Mouse (Mus musculus) layer of hippocampus, adult 9-11 months (tissue): ENCODE data around the gene C3.

Source experiments
- DNase-seq: peaks from one replicate; pipeline ENCODE4 v3.0.0; 2022

Gene C3

DNA sequence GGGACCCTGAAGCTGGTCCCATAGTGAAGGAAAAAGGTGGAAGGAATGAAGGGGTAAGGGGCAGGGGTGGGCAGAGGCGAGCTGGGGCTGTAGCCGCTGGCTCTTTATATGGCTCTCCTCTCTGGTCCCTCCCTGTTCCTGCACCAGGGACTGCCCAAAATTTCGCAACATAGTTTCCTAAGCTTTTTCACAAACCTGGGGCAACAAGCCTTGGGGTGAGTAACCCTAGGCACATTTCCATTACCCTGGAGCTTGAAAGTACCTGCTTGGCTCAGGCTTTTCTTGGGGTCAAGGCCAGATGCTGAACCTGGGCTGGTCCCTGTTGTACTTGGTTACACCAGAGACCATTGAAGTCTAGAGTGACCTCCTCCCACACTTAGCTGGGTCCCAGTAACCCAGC, at the start of gene C3:
TSS of gene C3 (minus strand) at position 123 of the 400 bp plus-strand sequence.
- no peak for DNase-seq

DNA sequence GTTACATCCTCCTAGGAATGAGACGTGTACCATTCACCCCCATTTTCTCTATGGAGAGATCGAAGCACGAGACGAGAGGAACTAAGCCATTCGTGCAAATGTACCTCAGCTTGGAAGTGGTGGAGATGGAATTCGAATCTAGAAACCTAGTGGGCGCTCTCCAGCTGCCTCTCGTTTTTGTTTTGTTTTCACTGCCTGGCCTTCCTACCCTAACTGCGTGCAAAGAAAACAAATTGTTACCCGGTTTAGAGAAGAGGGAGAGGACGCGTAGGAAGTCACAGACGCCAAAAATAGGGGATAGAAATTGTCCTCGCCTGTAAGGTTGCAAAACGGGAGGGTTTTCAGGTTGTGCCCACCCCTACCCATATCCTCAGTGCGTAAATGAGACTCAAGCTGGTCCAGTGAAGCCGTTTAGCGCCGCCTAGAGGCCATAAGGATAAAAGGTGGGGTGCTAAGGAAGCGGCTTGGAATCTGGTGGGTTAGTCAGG, 48.7 kb upstream of the C3 start:
- DNase-seq = peak; percentile 81

DNA sequence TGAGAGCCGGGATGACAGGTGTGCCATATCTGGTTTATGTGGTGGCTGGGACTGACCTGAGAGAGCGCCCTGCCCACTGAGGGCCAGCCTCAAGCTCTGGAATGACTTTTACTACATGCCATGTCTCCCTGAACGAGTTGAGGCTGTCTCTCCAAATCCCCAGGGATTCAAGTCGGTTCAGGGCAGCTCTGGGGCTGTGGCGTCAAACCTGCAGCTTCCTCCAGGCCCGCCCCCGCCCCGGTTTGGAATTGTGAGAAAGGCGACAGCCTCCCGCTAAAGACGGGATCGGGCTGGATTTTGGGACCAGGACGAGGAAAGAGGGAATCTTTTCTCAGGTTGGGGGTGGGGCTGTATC, 48.0 kb upstream of the C3 start:
- DNase-seq = no peak

DNA sequence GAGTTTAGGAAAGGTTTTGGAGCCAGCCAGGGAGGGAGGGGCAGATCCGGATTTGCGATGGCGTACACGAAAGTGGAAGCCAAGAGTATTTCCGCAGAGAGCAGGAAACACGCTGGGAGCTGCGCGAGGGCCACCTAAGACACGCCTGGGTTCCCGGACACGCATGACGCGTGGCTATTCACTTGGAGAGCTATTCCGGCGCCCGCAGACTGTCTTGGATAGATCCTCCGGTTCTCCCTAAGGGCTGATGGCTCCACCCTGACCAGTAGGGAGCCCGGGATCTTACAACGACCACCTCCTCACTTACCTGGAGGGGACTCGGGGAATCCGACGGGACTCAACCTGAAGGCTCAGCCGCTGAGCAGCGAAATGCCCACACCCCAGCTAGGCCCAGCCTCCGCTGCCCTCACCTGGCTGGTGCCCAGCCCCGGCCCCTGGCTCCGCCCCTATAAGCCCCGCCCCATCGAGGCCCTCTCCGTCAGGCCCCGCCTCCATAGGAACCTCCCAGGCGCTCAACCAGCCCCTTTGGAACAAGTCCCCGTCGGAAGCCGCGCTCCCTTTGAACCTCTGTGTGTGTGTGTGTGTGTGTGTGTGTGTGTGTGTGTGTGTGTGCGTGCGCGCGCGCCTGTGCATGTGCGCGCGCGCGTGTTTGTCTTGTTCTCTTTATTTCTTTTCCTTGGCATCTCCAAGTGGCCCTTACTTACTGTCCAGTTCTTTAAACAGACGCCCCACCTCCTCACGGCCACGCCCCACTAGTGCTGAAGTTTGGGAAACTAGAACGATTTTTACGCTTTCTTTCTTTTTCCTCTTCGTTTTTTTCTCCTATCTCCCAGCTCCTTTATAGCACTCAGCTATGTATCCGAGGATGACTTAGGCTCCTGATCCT, 47.4 kb upstream of the C3 start:
- peak; percentile 73 for DNase-seq

DNA sequence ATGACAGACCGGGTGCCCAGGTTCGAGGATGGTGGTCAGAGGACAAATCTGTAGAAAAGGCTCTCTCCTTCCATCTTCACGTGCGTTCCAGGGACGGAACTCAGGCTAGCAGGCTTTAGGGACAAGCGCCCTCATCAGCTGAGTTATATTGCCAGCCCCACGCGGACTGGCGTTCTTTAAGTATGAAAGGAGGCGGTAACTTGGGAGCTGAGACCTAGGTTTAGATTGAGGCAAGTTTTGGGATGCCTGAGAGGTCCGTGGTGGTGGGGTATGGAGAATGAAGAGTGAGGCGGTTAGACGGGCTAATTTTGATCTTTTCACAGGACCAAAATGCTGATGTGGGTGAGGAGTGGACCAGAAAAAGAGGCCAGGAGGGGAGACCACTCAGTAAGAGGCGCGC, 46.8 kb upstream of the C3 start:
- no peak for DNase-seq

DNA sequence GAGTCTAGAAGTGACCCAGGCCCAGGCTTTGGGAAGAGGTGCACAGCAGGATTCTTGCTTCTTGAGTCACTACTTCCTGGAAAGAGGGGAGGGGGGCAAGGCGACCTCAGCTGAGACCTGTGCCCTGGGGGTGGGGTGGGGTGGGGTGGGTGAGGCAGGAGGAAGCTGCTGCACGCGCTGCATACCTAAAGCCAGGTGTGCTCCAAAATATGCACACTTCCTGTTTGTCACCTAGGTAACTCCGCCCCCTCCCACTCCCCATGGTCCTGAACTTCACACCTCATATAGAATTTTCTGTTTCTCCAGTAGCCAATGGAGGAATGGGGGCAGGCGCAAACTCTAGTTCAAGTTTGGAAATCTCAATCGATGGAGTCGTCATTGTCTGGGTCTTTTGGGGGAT, 45.9 kb upstream of the C3 start:
- DNase-seq = no peak

DNA sequence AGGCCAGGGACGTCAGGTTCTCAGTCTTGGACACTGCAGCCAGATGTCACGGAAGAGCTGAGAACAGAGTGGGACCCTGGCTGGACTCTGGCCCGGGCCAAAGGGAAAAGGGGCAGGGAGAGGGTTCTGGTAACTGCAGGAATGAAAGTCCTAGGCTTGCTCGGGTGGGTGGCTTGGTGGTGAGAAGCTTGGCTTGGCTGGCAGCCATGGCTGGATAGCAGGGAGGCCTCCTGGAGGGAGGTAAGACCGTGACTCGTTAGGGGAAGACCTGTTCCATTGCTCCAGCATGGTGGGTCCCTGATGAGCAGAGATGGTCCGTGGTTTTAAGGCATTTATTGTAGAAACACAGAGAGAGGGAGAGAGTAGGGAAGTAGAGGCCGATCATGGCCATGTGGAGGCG, 43.4 kb upstream of the C3 start:
- DNase-seq = no peak

DNA sequence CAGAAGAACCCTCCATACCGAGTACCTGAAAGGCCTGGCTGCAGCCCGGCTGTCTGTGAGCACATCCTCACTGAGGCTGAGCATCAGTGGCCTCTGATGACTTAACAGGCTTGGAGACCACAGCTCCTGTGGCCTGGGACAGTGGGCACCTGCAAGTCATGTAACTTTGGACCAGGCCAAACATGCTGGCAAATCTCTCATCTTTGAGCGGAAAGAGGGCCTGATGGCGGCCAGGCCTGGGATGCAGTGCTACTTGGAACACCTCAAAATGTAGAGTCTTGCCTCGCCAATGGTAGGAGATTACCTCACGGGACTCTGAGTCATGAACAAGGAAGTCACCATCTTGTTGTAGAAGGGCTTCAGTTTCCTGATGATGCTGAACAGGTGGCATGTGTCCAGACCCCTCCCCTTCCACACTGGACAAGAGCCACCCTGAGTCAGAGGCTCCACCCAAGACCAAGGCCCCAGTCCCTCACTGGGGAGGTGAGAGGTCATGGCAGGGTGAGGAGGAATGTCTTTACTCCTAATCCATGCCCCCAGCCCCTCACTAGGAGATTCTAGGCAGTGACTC, 39.7 kb upstream of the C3 start:
- DNase-seq = no peak

DNA sequence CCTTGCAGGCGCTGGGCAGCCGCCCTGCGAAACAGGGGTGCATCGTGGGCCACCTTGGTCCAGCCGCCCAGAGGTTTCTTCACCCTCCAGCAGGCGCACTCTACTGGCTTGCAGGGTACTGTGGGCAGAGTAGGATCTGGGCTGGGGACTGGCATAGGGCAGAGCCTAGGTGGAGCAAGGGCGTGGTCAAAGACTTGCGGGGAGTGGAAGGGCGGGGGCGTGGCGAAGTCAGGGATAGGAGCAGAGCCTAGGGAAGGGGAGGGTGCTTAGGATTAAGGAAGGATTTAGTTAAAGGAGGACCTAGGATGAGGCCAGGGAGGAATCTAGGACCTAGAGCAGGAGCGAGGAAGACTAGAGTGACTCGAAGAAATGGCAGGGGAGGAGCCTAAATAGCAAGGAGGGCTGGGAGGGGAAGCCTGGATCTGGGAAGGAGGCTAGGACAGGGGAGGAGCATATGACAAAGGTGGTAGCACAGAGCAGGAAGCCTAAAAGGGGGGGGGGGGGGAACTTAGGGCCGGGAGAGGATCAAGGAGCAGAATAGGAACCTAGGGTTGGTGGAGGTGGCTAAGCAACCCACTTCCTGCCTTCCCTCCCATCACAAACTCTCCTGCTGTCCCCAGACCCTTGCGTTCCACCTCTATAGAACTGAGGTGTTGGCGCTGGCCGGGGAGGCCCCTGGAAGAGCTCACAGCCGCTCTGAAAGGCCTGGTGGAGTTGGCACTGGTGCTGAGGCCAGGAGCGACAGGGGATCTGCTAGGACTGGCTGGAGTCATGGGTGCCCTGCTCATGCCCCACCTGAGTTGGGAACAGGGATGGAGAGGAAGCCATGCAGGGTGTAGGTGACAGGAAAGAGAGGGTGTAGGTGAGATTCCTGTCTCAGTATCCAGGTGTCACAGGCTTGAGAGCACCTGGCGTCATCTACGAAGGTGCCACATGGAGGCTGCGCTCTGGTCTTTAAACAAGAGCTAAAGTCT, 37.3 kb upstream of the C3 start:
- DNase-seq = peak; percentile 51

DNA sequence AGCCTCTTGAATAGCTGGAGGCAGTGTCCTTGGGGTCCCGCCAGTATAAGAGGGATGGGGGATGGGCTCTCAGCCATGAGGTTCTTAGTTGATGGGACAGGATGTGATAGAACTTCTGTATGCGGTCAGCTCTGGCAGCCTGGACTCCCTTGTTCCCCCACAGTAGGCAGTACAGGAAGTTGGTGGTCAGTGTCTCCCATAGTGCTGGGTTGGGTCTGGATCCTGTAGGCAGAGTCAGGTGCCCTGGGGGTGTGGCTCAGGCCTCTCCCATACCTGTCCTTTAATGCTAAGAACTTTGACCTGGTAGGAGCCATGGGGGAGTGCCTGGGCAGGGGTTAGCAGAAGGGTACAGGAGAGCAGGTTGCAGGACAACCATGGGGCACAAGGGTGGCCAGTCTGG, 36.2 kb upstream of the C3 start:
- DNase-seq = no peak

DNA sequence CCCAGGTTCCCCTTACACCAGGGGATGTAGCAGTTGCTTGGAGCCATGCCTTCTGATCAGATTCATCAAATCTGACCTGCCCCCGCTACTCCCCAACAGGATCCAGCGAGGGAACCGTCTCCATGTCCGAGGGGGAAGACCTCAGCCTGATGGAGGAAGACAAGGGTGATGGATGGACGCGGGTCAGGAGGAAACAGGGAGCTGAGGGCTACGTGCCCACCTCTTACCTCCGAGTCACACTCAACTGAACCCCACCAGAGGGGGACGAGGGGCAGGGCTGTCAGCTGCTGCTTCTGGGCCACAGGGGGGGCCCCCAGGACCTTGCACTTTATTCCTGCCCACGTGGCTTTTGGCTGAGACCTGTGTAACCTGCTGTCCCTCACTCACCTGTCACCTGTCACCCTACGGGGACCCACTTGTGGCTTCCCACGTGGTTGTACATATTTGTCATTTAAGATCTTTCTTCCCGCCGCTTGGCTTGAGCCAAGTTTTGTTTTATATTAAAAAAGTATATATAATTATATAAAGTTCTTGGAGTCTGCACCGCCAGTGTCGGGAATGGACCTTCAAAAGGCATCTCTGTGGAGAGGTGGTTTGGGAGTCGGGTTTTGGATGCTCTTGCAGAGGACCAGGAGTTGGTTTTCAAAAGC, 35.1 kb upstream of the C3 start:
- DNase-seq = no peak

DNA sequence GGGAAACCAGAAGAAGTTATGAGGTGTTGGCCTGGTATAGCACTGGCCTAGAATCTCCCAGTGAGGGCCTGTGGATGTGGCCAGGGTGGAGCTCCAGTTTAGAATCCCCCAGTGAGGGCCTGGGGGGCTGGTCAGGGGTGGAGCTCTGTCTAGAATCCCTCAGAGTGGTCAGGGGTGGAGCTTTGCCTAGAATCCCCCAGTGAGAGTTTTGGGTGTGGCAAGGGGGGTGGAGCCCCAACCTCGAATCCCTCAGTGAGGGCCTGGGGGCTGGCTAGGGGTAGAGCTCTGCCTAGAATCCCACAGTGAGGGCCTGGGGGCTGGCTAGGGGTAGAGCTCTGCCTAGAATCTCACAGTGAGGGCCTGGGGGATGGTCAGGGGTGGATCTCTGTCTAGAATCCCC, 33.9 kb upstream of the C3 start:
- DNase-seq = no peak

DNA sequence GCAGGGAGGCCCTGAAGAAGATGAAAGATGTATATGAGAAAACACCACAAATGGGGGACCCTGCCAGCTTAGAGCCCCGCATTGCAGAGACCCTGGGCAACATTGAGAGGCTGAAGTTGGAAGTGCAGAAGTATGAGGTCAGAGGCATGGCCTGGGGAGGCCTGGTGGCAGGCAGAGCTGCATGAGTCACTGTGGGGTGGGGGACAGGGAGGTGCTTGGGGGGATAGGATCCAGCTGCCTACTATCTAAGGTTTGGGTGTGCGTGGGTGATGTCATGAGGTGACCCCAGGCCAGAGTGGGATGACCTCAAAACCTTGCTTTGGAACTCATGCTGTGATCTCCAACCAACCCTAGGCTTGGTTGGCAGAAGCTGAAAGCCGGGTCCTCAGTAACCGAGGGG, 33.4 kb upstream of the C3 start:
- no peak for DNase-seq

DNA sequence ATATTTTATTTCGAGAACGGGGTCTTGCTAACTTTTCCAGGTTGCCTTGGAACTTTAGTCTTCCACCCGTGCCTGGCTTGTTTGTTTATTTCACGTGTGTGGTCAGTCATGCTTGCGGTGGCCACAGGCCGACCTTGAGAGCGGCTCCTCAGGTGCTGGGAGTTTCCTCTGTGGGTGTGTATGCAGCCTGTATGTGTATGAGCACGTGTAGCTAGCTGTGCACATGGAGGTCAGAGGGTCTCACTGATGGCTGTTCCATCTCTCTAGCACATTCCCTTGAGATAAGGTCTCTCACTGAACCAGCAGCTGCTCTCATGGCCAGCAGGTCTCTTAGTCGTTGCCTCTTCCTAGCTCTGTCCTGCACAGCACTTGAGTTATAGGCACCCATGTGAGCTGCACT, 32.4 kb upstream of the C3 start:
- DNase-seq = no peak

DNA sequence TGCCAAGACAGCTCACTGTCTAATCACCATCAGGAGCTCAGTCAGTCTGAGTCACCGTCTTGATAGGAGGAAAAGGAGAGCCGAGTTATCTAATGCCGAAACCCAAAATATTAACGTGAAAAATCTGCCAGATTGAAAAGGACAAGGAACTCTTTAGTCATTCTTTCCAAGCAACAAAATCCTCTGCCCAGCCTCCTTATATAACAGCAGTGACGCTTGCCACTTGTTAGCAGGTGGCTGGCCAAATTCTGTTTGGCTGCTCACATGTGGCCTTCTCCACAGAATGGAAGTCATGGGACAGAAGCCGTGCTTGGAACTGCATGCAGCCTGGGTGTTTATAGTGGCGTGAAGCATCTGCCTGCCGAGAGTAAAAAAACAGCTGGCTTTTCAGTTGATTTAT, 31.8 kb upstream of the C3 start:
- peak; percentile 46 for DNase-seq

DNA sequence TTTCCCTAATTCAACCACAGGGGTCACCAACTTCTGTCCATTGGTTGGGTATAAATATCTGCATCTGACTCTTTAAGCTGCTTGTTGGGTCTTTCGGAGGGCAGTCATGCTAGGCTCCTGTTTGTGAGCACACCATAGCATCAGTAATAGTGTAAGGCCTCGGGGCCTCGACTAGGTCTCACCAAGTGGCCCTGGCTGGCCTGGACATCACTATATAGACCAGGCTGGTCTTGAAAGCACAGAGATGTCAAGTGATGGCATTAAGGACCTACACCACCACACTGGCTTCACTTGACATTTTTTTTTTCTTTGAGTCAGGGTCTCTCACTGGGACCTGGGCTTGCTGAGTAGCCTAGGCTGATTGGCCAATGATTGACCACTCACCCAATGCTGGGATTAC, 30.3 kb upstream of the C3 start:
- no peak for DNase-seq

DNA sequence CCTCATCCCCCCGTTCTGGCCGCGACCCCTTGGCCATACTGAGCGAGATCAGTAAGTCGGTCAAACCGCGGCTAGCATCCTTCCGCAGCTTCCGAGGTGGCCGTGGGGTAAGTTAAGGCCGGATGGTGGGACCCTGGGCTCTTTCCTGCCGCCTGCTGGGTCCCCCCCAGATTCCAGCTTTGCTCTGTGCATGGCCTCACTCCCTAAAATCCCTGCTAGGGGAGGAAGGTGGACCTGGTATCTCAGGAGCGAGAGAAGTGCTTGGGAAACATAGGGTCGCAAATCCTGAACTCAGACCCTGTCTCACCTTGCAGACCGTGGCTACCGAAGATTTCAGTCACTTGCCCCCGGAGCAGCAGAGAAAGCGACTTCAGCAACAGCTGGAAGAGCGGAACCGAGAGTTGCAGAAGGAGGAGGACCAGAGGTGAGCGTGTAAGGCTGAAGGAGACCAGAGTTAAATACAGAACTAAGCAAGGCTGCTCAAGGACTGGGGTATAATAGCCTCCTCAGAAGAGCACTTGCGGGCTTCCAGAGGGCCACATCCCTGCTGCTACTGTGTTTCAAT, 29.1 kb upstream of the C3 start:
- DNase-seq = no peak

DNA sequence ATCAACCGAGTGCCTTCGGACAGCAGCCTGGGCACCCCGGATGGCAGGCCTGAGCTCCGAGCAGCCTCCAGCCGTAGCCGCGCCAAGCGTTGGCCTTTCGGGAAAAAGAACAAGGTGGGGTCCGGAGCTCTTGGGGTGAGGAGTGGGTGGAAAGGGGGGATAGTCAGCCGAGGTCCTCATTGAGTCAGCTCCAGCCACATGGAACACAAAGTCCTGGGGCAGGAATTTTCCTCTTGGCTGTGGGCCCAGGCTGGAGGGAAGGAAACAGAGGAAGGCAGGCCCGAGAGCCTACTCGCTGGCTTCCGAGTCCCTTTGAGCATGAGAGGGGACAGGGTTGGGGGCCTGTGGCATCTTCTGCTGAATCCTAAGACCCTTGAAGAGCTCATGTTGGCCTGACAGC, 27.4 kb upstream of the C3 start:
- DNase-seq = no peak

DNA sequence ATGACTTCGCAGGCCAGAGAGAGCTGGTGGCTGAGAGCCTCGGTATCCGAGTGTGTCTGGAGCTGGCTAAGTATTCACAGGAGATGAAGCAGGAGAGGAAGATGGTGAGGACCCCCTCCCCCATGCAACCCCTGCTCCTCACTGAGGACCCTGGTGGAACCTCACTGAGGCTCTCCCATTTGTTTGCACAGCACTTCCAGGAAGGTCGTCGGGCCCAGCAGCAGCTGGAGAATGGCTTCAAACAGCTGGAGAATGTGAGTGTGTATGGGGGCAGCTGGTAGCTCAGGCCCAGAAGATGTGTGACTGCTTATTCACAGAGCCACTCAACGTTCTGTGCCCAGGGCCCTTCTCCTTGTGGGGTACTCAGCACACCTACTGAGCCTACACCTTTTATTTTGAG, 25.4 kb upstream of the C3 start:
- no peak for DNase-seq

DNA sequence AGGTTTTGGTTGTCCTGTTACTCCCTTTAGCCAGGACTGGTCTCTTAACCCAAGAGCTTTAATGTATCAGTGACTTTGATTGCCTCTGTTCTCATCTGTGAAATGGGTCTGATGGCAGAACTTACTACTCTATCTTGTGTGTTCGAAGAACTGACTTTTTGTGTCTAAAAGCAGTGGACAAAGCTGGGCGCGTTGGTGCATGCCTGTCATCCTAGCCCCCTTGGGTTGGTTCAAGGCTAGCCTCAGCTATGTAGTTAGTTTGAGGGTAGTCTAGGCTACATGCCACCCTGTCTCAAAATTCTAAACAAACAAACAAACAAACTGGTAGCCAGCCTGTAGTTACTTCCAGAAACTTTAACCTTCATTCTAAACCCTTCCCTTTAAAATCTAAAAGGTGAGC, 23.5 kb upstream of the C3 start:
- no peak for DNase-seq

DNA sequence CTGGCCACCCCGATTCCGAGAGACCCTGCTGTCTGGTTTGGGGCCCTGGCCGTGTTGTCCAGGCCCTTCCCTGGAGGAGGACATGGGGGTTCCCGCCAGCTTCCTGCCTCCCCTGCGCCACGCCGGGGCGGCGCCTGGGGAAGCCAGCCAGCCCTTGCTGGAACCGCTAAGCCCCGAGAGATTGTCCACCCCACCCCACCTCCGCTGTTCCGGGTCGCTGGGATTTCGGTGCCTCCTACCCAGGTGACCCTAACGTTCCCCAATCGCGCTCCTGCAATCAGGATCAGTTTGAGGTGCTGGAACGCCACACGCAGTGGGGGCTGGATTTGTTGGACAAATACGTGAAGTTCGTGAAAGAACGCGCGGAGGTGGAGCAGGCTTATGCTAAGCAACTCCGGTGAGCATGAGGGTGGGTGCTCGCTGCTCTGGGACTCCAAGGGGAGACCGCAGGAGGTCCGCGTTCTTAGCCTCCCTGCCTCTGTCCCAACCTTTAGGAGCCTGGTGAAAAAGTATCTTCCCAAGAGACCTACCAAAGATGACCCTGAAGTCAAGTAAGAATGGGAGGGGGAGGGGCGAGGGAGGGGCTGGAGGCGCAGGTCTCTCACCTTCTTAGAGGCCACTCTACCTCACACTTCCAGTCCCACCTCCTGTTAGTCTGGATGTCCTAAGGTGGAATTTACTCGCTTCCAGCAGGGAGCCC, 22.7 kb upstream of the C3 start:
- no peak for DNase-seq
